Mouse (Mus musculus) left cerebral cortex, postnatal 4 days (tissue): ENCODE results near the gene Sipa1l2. TPM values are rescaled to one million over a fixed set of nuclear protein-coding genes. Genes with fewer than 3 reads are reported as not detected.

Source experiments
- DNase-seq: peaks from one replicate; pipeline ENCODE4 v3.0.0-alpha.2; 2022
- intact Hi-C: fragments of 180-260 bp; cut with DNase I; formaldehyde crosslinking; loops from one replicate; pipeline ENCODE4 v1.15.1; 2025
- total RNA-seq, 2 experiments: library from RNA; stranded (reverse); gene quantifications; 2 replicates each; pipeline ENCODE4 v1.2.3; 2021

Sipa1l2 gene
- total RNA-seq, 2 experiments from 2014 or later, result 43.2 to 46.9 TPM

GRCm38 (mm10) chr8:125517397-125517796, 52.2 kb downstream of the Sipa1l2 start:
- intact Hi-C loops, result no loop called here

GRCm38 (mm10) chr8:125516115-125516905, 53.3 kb downstream of the Sipa1l2 start:
- intact Hi-C loops, result no loop called here
- no peak for DNase-seq

More at GRCm38 (mm10) chr8:125517397-125517796, 52.2 kb downstream of the Sipa1l2 start:
- no peak for DNase-seq

- no peak for DNase-seq
- intact Hi-C loops, result no loop called here
Observed at GRCm38 (mm10) chr8:125515665-125516064, 53.9 kb downstream of the Sipa1l2 start.

- intact Hi-C loops, result no loop called here
- DNase-seq, result no peak
Observed at GRCm38 (mm10) chr8:125513935-125514334, 55.7 kb downstream of the Sipa1l2 start.

- intact Hi-C loops, result no loop called here
- DNase-seq, result no peak
Observed at GRCm38 (mm10) chr8:125513242-125513866, 56.3 kb downstream of the Sipa1l2 start.

- no peak for DNase-seq
- intact Hi-C loops, result no loop called here
Observed at GRCm38 (mm10) chr8:125512561-125512960, 57.0 kb downstream of the Sipa1l2 start.

GRCm38 (mm10) chr8:125510861-125511668, 58.5 kb downstream of the Sipa1l2 start:
- intact Hi-C loops, result no loop called here

GRCm38 (mm10) chr8:125509776-125510175, 59.8 kb downstream of the Sipa1l2 start:
- peak; percentile 57 for DNase-seq
- intact Hi-C loops, result no loop called here

More at GRCm38 (mm10) chr8:125510861-125511668, 58.5 kb downstream of the Sipa1l2 start:
- no peak for DNase-seq

GRCm38 (mm10) chr8:125509175-125509574, 60.4 kb downstream of the Sipa1l2 start:
- no peak for DNase-seq
- intact Hi-C loops, result no loop called here

- intact Hi-C loops, result no loop called here
Observed at GRCm38 (mm10) chr8:125507291-125507690, 62.3 kb downstream of the Sipa1l2 start.

GRCm38 (mm10) chr8:125504605-125505257, 64.9 kb downstream of the Sipa1l2 start:
- intact Hi-C loops, result no loop called here
- DNase-seq, result no peak

More at GRCm38 (mm10) chr8:125507291-125507690, 62.3 kb downstream of the Sipa1l2 start:
- DNase-seq, result no peak

- DNase-seq, result no peak
- intact Hi-C loops, result no loop called here
Observed at GRCm38 (mm10) chr8:125503808-125504207, 65.8 kb downstream of the Sipa1l2 start.

- no peak for DNase-seq
- intact Hi-C loops, result no loop called here
Observed at GRCm38 (mm10) chr8:125502828-125503227, 66.8 kb downstream of the Sipa1l2 start.

- DNase-seq, result no peak
- intact Hi-C loops, result no loop called here
Observed at GRCm38 (mm10) chr8:125500005-125500404, 69.6 kb downstream of the Sipa1l2 start.

GRCm38 (mm10) chr8:125498508-125498907, 71.1 kb downstream of the Sipa1l2 start:
- DNase-seq, result no peak
- intact Hi-C loops, result no loop called here

GRCm38 (mm10) chr8:125495545-125495944, 74.1 kb downstream of the Sipa1l2 start:
- intact Hi-C loops, result no loop called here
- no peak for DNase-seq

GRCm38 (mm10) chr8:125493254-125493815, 76.3 kb downstream of the Sipa1l2 start:
- intact Hi-C loops, result no loop called here
- DNase-seq, result no peak

GRCm38 (mm10) chr8:125492416-125492815, 77.2 kb downstream of the Sipa1l2 start:
- intact Hi-C loops, result no loop called here
- DNase-seq, result no peak

- intact Hi-C loops, result no loop called here
- no peak for DNase-seq
Observed at GRCm38 (mm10) chr8:125488747-125489146, 80.9 kb downstream of the Sipa1l2 start.

- intact Hi-C loops, result no loop called here
- no peak for DNase-seq
Observed at GRCm38 (mm10) chr8:125485715-125486114, 83.9 kb downstream of the Sipa1l2 start.
